Mouse (Mus musculus) cerebral cortex, adult 2 months (tissue): ENCODE measurements around the gene Adam17.

ENCODE experiments used
- WGBS: fragments of 180-500 bp; shearing (Covaris S2); methylation state at CpG from one replicate; pipeline ENCODE4 v1.1.7; 2018; 5-methylcytosine and 5-hydroxymethylcytosine counted together

The Adam17 gene

DNA sequence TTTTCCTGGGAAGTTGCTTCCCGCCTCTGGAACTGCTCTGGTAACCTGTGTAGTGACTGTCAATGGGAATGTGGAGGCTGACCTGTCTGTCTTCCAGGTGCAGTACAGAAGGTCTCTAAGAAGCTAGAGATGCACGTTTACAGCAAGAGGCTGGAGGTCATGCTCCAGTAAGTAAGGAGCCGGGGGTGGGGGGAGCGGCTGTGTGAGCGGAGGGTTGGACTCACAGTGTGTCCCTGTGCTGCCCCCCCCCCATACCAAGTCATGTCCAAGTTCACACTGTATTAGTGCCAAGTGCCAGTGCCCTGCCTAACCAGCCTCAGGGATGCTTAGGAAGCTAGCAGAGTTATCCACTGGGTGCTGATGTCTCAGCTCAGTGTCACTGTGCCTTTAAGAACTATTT lies 61.2 kb downstream of the Adam17 start:
- 88% methylated on average over 5 of the region's 5 CpGs for WGBS

DNA sequence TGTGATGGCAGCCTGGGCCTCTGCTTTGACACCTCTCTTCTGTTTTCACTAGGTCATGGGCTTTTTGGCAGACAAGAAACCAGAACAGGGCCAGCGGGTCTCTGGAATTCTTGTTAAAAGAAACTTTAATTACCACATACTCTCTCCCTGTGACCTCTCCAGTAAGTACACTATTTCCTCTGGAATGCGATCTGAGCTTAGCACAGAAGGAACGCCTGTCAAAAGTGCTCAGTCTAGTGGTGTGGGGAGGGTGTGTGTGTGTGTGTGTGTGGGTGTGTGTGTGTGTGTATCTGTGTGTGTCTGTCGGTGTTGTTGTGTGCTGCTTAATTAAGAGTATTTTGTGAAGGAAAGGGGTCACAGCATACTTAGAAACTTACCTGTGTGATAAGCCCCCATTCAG lies 66.7 kb downstream of the Adam17 start:
- WGBS, result 81% methylated on average over 4 of the region's 4 CpGs

DNA sequence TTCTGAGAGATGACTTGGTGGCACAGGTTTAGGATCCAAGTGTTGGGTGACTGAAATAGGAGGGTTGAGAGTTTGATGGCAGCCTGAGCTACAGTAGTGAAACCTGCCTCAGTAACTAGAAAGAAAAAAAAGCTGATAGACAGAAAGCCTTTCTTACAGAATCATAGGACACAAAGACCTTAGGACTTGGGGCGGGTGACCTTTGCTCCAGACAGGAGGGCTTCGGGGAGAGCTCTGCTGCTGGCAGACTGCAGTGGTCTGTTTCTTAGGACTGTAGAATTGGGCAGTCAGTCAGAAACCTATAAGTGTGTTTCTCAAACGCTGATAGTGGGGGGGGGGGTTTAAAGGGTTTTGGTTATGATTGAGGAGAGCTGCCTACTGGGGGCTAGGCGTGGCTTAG lies 67.7 kb downstream of the Adam17 start:
- 91% methylated on average over 4 of the region's 4 CpGs for WGBS

DNA sequence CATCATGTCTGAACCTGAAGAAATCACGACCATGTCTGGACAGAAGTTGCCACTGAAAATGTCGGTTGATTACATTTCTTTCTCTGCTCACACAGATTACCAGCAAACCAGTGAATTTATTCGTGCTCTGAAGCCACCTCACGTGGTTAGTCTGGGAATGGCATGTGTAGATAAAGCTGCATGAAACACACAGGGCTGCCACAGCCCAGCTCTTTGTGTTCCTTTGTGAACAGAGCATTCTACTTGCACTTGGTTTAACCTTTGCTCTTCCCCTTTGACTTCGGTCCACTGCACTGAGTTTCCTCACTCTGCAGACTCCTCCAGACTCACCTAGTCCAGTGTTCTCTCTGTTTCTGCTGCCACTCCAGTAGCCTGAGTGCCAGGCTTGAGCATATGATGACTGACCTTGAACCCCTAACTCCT lies 71.1 kb downstream of the Adam17 start:
- WGBS, result 81% methylated on average over 5 of the region's 5 CpGs

DNA sequence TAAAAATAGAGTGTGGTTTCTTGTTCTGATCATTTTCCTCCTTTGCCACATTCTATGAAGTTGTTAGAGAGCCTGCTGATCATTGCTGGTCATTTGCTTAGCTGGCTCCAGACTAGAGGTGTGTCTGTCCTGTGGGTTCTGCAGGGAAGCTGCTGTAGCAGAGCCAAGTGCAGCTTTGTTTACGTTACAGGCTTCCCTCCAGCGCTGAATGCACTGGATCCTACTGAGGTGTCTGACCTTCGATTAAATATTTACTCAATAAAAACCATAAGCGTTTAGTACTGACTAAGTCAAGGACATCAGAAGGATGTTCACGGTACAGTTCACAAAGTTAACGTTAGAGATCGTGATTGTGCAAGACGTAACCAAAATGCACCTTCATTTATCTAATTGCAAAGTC lies 71.5 kb downstream of the Adam17 start:
- 79% methylated on average over 8 of the region's 8 CpGs for WGBS

DNA sequence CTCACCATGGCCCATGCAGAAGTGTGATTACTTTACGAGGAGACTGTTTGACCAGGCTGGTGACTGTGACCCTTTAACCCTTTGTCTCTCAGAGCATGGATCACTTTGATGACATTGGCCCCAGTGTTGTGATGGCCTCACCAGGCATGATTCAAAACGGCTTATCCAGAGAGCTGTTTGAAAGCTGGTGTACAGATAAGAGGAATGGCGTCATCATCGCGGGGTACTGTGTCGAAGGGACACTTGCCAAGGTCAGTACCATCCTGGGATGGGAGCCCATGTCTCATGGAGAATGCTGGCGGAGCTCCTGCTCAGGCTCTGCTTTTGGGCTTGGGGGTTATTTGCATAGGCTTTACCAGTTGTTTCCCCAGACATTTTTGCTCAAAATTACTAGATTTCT lies 72.1 kb downstream of the Adam17 start:
- 82% methylated on average over 7 of the region's 7 CpGs for whole genome bisulfite sequencing

DNA sequence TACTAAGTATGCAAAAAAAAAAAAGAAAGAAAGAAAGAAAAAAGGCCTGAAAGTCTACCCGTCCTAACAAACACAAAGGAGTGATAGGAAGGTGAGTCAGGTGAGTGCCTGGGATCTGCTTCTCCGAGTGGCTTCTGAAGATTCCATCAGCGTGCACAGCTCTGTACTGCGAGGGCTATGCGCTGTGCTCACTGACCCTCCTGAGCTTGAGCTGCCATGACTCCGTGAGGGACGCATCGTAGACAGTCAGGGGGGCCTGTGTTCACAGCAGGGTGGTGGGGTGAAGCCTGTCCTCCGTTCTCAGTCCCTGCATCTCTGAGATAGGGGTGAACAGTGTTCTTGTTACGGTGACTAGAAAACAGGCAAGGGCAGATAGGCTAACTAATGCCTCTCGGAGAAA lies 74.6 kb downstream of the Adam17 start:
- WGBS, result 96% methylated on average over 11 of the region's 11 CpGs

DNA sequence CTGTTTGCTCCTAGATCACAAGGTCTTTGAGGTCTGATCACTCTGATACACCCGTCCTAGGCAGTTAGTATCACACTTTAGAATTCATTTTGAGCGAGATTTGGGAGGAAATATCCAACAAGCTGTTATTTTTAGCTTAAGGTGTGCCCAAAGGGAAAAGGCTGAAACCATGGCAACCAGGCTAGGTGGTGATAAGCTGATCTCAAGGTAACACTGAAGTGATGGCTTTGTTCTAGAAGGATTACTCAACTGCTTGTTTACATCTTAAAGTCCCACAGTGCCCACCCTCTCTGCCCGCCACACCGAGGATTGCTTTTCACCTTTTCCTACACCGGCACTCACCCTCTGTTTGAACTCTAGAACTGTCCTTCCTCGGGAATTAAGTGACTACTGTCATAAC lies 83.8 kb downstream of the Adam17 start:
- WGBS, result 78% methylated on average over 6 of the region's 6 CpGs

DNA sequence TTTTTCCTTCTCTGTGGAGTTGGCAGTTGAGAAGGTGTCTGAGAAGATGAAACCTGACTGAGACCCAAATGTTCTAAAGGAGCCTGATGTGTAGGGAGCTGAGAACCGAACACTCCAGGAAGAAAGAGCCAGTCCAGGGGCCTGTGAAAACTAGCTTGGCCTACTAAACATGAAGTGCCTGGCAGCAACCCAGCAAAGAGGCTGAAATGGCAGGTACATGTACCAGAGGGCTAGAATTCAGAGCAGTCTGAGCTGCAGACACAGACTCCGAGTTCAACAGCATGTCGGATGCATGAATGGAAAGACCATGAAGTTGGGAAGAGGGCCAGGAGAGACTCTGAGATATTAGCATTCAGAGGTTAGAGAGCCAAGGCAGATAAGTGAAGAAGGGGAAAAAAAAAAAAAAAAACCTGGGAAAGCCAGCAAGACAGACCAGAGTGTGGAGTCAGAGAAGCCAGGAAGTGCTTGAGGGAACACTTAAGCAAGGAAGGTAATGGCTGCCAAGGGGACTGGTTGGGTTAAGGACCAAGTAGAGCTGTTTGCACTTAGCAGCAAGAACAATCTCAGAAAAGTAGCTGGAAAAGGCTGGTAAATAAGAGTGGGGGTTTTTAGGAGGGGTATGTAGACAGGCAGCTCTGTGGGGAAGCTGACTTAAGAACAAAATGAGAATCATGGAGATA lies 84.6 kb downstream of the Adam17 start:
- WGBS, result 82% methylated on average over 3 of the region's 3 CpGs

DNA sequence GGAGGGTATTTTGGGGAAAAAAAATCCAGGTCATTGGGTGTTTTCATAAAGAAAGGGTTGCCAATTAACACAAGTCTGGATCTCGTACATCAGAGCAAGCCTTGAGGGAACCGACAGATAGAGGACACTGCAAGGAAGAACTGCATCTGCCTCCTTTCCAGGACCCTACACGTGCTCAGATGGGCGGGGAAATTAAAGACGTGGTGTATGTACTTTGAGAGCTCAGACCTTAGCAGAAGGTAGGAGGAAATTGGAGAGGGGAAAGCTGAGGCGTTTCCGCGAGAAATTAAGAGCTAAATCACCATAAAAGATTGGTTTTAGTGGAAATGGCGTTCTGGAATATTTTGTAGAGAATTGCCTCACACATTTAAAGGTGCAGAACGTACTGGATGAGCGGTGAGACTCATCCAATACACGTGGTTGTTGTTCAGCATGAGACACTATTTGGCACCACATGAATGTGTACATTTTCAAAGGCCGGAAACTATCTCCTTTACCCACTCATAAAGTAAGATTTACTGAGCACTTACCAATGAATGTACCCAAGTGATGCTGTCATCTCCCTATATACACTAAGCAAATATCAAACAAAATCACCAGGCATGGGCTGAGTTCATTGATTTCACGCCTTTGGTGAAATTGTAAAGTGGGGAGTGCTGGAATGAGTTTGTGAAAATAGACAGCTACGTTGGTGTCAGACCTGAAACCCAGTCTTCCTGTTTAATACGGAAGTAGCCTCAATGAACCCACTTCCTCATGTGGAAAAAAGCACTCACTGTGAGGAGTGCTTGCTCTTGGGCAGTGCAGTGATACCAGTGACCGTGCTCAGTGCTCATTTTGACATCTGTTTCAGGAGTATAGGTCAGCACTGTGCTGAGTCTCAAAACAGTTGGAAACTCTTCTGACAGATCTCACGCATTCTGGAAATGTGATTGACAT lies 86.5 kb downstream of the Adam17 start:
- 19% methylated on average over 18 of the region's 18 CpGs for WGBS

DNA sequence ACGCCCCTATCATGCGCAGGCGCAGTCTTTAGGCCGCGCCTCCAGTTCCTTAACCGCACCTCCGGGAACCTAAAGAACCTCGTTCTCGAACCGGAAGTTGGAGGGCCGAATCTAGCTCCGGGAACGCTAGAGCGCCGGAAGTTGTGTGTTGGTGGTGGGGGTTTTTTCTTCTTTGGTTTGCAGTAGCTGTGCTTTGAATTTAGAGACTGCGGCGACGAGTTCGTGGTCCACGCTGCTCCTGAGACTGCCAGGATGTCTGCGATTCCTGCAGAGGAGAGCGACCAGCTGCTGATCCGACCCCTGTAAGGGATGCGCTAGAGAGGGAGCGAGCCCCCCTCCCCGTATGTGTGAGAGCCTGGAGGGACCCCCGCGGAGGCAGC lies 87.2 kb downstream of the Adam17 start, which contains the start of gene Itgb1bp1:
Gene Itgb1bp1, minus strand, starts transcription at position 42 of the 380 bp plus-strand sequence.
- WGBS, result under 1% methylated on average over 28 of the region's 28 CpGs

DNA sequence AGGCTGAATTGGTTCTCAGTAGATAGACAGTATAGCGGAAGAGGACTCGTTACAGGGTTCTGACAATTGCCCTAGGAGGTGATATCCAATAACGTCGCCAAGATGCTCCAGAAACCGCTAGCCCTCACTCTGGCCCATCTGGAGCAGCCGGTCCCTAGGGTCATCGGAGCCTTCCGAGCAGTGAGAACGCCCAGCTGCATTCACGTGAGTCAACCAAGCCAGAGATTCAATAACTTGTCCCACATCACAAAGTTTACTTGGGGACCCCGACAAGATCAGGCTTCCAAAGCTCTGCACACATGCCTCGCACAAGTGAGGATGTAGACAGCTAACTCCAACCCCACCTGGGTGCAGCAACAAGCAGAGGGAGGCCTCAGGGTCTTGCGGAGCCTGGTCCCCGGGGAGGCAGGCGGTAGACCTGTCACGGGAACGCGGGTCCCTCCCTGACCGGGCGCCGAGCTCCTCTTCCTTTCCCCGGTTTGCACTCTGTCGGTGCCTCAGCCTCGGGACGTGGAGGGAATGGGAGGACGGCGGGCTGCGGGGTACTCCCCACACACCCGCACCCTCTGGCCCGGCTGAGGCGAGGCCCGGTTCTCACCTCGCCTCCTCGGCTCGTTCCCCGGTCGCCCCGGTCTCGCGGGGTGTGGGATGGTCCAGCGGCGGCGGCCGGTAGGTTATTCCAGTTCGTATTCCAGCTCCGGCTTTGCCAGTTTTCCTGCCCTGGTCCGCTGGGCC lies 87.8 kb downstream of the Adam17 start:
- WGBS, result 1% methylated on average over 47 of the region's 47 CpGs

DNA sequence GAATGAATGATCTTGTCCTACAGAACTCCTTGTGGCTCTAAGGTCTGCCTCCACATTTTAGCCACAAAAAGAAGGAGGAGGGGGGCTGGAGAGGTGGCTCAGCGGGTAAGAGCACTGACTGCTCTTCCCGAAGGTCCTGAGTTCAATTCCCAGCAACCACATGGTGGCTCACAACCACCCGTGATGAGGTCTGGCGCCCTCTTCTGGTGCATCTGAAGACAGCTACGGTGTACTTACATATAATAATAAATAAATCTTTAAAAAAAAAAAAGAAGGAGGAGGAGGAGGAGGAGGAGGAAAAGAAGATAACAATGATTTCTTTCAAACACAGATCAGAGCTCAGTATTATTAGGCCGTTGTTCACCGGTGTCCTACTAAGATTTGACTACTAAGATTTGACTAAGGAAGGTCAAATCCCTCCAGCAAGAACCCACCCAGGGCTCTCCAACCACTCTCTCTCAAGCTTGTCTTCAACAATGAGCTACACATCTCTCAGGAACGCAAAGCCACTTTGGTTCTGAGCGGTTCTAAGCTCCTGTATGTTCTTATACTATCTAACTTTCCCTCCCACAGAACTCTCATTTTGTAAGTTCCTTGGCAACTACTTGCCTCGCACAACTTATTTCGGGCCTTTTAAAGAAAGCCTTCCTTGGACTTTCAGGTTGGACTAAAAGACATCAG lies 88.5 kb downstream of the Adam17 start, which contains the start of gene Cpsf3:
Gene Cpsf3, plus strand, starts transcription at position 631 of the 681 bp plus-strand sequence.
- 45% methylated on average over 11 of the region's 11 CpGs for WGBS

DNA sequence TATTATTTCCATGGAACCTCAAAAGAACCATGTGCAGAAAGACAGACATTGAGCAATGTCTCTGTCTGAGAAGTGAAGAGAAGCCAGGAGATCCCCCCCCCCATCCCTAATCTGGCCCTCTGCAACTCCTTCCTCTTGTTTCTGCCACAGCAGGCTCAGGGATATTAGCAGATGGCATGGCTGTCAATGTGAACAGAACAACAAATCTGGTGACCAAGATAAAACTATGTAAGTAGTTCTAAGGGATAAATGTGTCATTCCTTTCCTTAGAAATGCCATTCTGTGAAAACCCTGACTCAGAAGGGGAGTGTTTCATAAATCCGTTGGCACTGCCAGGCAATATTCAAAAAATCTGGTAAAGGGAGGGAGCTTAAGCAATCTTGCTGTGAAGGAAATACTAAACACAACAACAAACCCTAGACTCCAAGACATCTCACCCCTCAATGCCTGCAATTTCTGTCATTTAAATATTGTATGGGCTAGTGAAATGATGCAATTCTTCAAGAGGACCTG lies 96.0 kb downstream of the Adam17 start:
- WGBS, result 45% methylated on average over 1 of the region's 1 CpGs

DNA sequence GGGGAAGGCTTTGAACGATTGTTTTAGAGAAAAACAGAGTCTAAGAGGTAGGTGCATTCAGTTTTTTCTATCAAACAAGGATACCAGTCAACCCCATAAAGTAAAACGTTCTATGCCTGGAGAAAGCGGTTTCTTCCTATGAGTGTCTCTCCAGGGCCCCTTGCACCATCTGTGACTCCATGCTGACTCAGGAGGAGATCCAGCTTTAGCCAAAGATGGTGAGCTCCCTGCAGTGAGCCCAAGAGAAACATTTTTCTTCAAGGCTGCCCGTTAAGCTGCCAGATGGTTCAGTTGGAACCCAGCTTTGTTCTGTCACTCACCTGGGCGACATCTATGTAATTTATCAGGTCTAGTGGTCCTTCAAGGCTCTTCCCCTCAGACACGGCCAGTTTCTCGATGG lies 99.0 kb downstream of the Adam17 start:
- 67% methylated on average over 7 of the region's 7 CpGs for WGBS
